Mouse (Mus musculus): ENCODE data around the gene Tbkbp1. TPM values are rescaled to one million over a fixed set of nuclear protein-coding genes. Genes with fewer than 3 reads are reported as not detected.

Tbkbp1 gene
- polyA plus RNA-seq, 1 experiment: not detected

DNA sequence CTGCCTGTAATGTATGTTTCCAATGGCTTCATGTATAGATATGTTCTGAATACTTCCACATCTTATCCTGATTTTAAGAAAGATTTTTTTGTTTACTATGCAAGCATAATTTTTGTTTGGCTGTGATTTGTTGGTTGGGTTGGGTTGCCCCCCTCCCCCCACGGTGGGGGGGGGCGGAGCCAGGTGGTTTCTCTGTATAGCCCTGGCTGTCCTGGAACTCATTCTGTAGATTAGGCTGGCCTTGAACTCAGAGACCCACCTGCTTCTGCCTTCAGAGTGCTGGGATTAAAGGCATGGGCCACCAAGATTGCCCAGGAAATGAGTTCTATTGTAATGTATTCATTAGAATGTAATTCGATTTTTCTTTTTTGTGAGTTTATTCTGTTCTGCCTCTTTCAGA lies 37.9 kb upstream of the Tbkbp1 start:
- no peak overlapping the region for H3K4me3 ChIP-seq (ENCODE audit: insufficient read depth, low read depth, low read length)
- H3K4me1 ChIP-seq (ENCODE audit: control insufficient read depth, insufficient read depth, low read length): no peaks in the 10 kb centered on the region
- no peak overlapping the region for H3K27ac ChIP-seq (ENCODE audit: insufficient read depth, low read depth, low read length)
- WGBS: 30% methylated on average over 3 of the region's 3 CpGs
- TF ChIP-seq POLR2A (IDR thresholded peaks at IDR 0.05; ENCODE audit: insufficient read depth, low read depth, low read length) (no peak), CTCF (IDR thresholded peaks at IDR 0.05; ENCODE audit: insufficient read depth, low read depth, low read length) (no peak)

- H3K27ac ChIP-seq (ENCODE audit: insufficient read depth, low read depth, low read length): peak overlapping the region; percentile 84
- TF ChIP-seq POLR2A (IDR thresholded peaks at IDR 0.05; ENCODE audit: insufficient read depth, low read depth, low read length) (no peak), CTCF (IDR thresholded peaks at IDR 0.05; ENCODE audit: insufficient read depth, low read depth, low read length) (no peak)
- H3K4me3 ChIP-seq (ENCODE audit: insufficient read depth, low read depth, low read length): peak overlapping the region; percentile 93
- H3K4me1 ChIP-seq (ENCODE audit: control insufficient read depth, insufficient read depth, low read length): no peaks in the 10 kb centered on the region
- WGBS: under 1% methylated on average over 15 of the region's 15 CpGs
These were observed 37.3 kb upstream of the Tbkbp1 start for GRCm38 (mm10) chr11:97188643-97188955.

DNA sequence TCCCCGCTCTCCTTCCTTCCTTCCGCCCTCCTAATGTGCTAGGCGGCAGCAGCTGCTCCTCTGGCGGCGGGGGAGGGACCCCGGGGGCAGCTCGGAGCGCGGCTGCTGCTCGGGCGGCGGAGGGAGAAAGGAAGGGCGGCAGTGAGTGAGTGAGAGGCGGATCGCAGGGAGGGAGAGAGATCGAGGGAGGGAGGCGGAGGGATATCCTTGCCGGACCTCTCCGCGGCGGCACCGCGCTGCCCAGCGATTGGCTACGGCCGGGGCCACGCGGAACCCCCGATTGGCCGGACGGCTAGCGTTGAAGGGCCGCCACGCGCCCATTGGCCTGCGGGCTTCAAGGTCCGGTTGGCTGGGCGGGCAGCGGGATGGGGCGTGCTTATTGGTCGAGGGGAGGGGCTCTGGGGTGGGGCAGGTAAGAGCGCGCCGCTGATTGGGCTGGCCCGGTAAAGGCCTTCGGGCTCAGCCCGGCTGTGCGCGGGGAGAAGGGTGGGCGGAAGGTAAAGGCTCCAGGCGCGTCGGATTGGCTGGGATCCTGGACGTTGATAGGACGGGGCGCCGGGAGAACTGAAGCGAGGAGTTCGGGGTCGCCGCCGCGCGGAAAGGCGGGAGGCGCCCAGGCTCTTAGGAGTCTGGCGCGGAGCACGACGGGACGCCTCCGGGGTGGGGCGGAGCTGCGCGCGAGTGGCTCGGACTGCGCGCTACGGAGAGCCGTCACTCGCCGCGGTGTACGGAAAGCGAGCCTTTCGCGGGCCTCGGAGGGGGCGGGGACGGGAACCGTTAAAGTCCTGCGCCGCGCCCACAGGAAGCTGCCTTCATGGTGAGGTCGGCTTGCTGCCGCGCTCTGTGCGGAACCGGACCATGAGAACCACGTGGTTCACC lies 36.7 kb upstream of the Tbkbp1 start, which contains the start of gene Kpnb1:
Gene Kpnb1 (minus strand): TSS at position 118 of the 879 bp plus-strand sequence.
- under 1% methylated on average over 88 of the region's 101 CpGs for WGBS
- Histone ChIP-seq H3K4me3 (ENCODE audit: insufficient read depth, low read depth, low read length) (peak within 1 kb of the TSS; percentile 93), H3K4me1 (ENCODE audit: control insufficient read depth, insufficient read depth, low read length) (no peaks in the 10 kb centered on the region), H3K27ac (ENCODE audit: insufficient read depth, low read depth, low read length) (peak within 1 kb of the TSS; percentile 84)
- TF ChIP-seq POLR2A (IDR thresholded peaks at IDR 0.05; ENCODE audit: insufficient read depth, low read depth, low read length): peak; percentile 48; the same call in 1 of the 2 replicates
- no peak for TF ChIP-seq CTCF (IDR thresholded peaks at IDR 0.05; ENCODE audit: insufficient read depth, low read depth, low read length)

DNA sequence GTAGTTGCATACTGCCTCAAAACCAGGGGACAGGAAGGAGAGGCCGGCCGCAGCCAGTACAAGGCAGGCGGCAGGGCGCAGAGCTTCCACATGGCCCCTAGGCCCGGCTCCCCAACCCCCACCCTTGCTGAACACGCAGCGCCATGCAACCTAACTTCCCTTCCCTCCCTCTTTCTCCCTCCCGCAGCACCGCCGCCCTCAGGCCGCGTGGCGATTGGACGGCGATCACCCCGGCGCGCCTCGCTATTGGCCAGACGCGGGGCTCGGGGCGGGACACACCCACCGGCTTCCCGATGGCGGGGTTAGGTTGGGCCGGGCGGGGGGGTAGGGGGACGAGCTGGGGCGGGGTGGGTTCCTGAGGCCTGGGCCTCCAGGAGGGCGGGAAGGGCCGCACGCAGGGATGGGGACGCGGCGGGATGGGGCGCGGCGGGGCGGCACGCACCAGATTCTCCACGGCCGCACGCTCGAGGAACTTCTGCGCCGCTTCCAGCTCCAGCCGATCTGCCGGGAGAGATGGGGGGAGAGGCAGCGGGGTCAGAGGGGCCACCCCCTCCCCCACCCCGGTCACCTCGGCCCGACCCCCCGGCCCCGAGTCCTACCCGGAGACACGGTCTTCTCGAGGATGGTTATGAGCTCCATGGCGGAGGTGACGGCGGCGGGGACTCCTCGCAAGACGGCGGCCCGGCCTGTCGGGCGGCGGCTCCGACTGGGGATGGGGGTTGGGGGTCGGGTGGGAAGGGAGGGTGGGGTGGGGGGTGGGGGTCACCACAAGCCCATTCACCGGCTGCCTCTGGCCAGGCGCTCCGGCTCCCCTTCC lies 35.9 kb upstream of the Tbkbp1 start:
- TF ChIP-seq CTCF (IDR thresholded peaks at IDR 0.05; ENCODE audit: insufficient read depth, low read depth, low read length): no peak
- no peak; the same call in 1 of the 2 replicates for TF ChIP-seq POLR2A (IDR thresholded peaks at IDR 0.05; ENCODE audit: insufficient read depth, low read depth, low read length)
- Histone ChIP-seq H3K27ac (ENCODE audit: insufficient read depth, low read depth, low read length) (0 out of 2 replicates have a peak overlapping the region, but pooled peaks have one; percentile 62), H3K4me3 (ENCODE audit: insufficient read depth, low read depth, low read length) (peak overlapping the region; percentile 81), H3K4me1 (ENCODE audit: control insufficient read depth, insufficient read depth, low read length) (no peaks in the 10 kb centered on the region)
- WGBS: 2% methylated on average over 54 of the region's 74 CpGs

GRCm38 (mm10) chr11:97185704-97186614 lies 34.7 kb upstream of the Tbkbp1 start:
- H3K4me1 ChIP-seq (ENCODE audit: control insufficient read depth, insufficient read depth, low read length): no peaks in the 10 kb centered on the region
- TF ChIP-seq POLR2A (IDR thresholded peaks at IDR 0.05; ENCODE audit: insufficient read depth, low read depth, low read length): no peak
- TF ChIP-seq CTCF (IDR thresholded peaks at IDR 0.05; ENCODE audit: insufficient read depth, low read depth, low read length): no peak
- WGBS: 65% methylated on average over 5 of the region's 5 CpGs
- no peak overlapping the region for H3K27ac ChIP-seq (ENCODE audit: insufficient read depth, low read depth, low read length)
- H3K4me3 ChIP-seq (ENCODE audit: insufficient read depth, low read depth, low read length): no peak overlapping the region

GRCm38 (mm10) chr11:97184875-97185274 lies 33.6 kb upstream of the Tbkbp1 start:
- no peak overlapping the region for H3K27ac ChIP-seq (ENCODE audit: insufficient read depth, low read depth, low read length)
- H3K4me3 ChIP-seq (ENCODE audit: insufficient read depth, low read depth, low read length): no peak overlapping the region
- 66% methylated on average over 5 of the region's 5 CpGs for WGBS
- H3K4me1 ChIP-seq (ENCODE audit: control insufficient read depth, insufficient read depth, low read length): no peaks in the 10 kb centered on the region
- TF ChIP-seq CTCF (IDR thresholded peaks at IDR 0.05; ENCODE audit: insufficient read depth, low read depth, low read length): no peak
- TF ChIP-seq POLR2A (IDR thresholded peaks at IDR 0.05; ENCODE audit: insufficient read depth, low read depth, low read length): no peak

- no peaks in the 10 kb centered on the region for H3K4me1 ChIP-seq (ENCODE audit: control insufficient read depth, insufficient read depth, low read length)
- no peak overlapping the region for H3K4me3 ChIP-seq (ENCODE audit: insufficient read depth, low read depth, low read length)
- TF ChIP-seq CTCF (IDR thresholded peaks at IDR 0.05; ENCODE audit: insufficient read depth, low read depth, low read length) (no peak), POLR2A (IDR thresholded peaks at IDR 0.05; ENCODE audit: insufficient read depth, low read depth, low read length) (no peak)
- WGBS: 79% methylated on average over 3 of the region's 3 CpGs
- no peak overlapping the region for H3K27ac ChIP-seq (ENCODE audit: insufficient read depth, low read depth, low read length)
These were observed 31.2 kb upstream of the Tbkbp1 start for GRCm38 (mm10) chr11:97182446-97182845.

- Histone ChIP-seq H3K4me1 (ENCODE audit: control insufficient read depth, insufficient read depth, low read length) (no peaks in the 10 kb centered on the region), H3K4me3 (ENCODE audit: insufficient read depth, low read depth, low read length) (no peak overlapping the region), H3K27ac (ENCODE audit: insufficient read depth, low read depth, low read length) (no peak overlapping the region)
- WGBS: 79% methylated on average over 5 of the region's 5 CpGs
- TF ChIP-seq CTCF (IDR thresholded peaks at IDR 0.05; ENCODE audit: insufficient read depth, low read depth, low read length) (no peak), POLR2A (IDR thresholded peaks at IDR 0.05; ENCODE audit: insufficient read depth, low read depth, low read length) (no peak)
These were observed 29.8 kb upstream of the Tbkbp1 start for GRCm38 (mm10) chr11:97181061-97181460.
